Mouse (Mus musculus) megakaryocyte, embryonic 14.5 days (primary cell): ENCODE measurements around the gene Igfbp3.

Experiments
- FLI1 ChIP-seq: IDR thresholded peaks from 2 replicates; pipeline ENCODE4 v1.6.1; 2012; ENCODE audit warnings: low read length, inconsistent platforms, mixed read lengths
- GATA1 ChIP-seq: IDR thresholded peaks from 3 replicates; pipeline ENCODE4 v1.6.1; 2012; ENCODE audit warnings: mixed read lengths, low read length, inconsistent platforms, borderline replicate concordance

DNA sequence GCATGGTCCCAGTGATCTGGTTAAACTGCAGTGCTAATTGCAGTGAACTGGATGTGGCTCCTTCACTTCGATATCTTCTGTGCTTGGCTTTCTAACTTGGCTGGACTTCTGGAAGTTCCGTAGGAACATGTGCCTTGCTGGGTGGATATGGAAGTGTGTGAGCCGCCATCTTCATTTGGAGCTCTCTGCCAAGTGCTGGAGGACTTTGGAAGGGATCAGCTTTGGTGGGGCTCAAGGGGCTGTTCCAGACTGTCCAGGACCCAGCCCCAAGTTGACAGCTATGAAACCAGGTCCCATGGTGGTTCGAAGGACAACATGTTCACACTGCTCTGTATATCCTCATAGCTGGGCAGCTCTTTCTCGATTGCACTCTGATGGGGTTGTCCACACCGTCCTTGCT lies 24.8 kb upstream of the Igfbp3 start:
- TF ChIP-seq FLI1 (no peak), GATA1 (no peak)
